Mouse (Mus musculus): ENCODE measurements around the gene Shisa5. TPM values are rescaled to one million over a fixed set of nuclear protein-coding genes. Genes with fewer than 3 reads are reported as not detected.
A peak's percentile ranks its signal among the peaks of the same experiment; 100 is the strongest.

The Shisa5 gene
- polyA plus RNA-seq, 1 experiment, result 48.3 TPM

- no peak for TF ChIP-seq EP300 (IDR thresholded peaks at IDR 0.05; ENCODE audit: insufficient read depth, low read depth, low read length)
- TF ChIP-seq CTCF (IDR thresholded peaks at IDR 0.05; ENCODE audit: low read depth, low read length), result no peak
- no peak for TF ChIP-seq POLR2A (IDR thresholded peaks at IDR 0.05; ENCODE audit: insufficient read depth, low read length)
- no peak overlapping the region for H3K27ac ChIP-seq (ENCODE audit: insufficient read depth, low read length)
- H3K9ac ChIP-seq (ENCODE audit: low read depth, poor library complexity, severe bottlenecking), result no peak overlapping the region
- H3K4me1 ChIP-seq (ENCODE audit: control insufficient read depth, insufficient read depth, low read length), result peaks cover under 1% of the 10 kb centered on the region
- no peak overlapping the region for H3K4me3 ChIP-seq (ENCODE audit: low read depth, low read length)
- H3K9me3 ChIP-seq (replicated peaks; ENCODE audit: control insufficient read depth, insufficient read depth, low read length, poor library complexity, severe bottlenecking), result no peaks in the 10 kb centered on the region
- H3K27me3 ChIP-seq (ENCODE audit: control insufficient read depth, insufficient read depth, low read length, poor library complexity, severe bottlenecking), result no peaks in the 10 kb centered on the region
- no peaks in the 10 kb centered on the region for H3K36me3 ChIP-seq (ENCODE audit: control insufficient read depth, insufficient read depth, low read length, poor library complexity, severe bottlenecking)
These were observed 45.6 kb upstream of the Shisa5 start for GRCm38 (mm10) chr9:108992620-108993361.

GRCm38 (mm10) chr9:108996411-108996810, 42.0 kb upstream of the Shisa5 start:
- Histone ChIP-seq H3K27me3 (ENCODE audit: control insufficient read depth, insufficient read depth, low read length, poor library complexity, severe bottlenecking) (no peaks in the 10 kb centered on the region), H3K4me1 (ENCODE audit: control insufficient read depth, insufficient read depth, low read length) (no peaks in the 10 kb centered on the region), H3K36me3 (ENCODE audit: control insufficient read depth, insufficient read depth, low read length, poor library complexity, severe bottlenecking) (no peaks in the 10 kb centered on the region), H3K4me3 (ENCODE audit: low read depth, low read length) (no peak overlapping the region), H3K9me3 (replicated peaks; ENCODE audit: control insufficient read depth, insufficient read depth, low read length, poor library complexity, severe bottlenecking) (no peaks in the 10 kb centered on the region), H3K27ac (ENCODE audit: insufficient read depth, low read length) (no peak overlapping the region), H3K9ac (ENCODE audit: low read depth, poor library complexity, severe bottlenecking) (no peak overlapping the region)
- TF ChIP-seq CTCF (IDR thresholded peaks at IDR 0.05; ENCODE audit: low read depth, low read length), result no peak
- TF ChIP-seq POLR2A (IDR thresholded peaks at IDR 0.05; ENCODE audit: insufficient read depth, low read length), result no peak
- TF ChIP-seq EP300 (IDR thresholded peaks at IDR 0.05; ENCODE audit: insufficient read depth, low read depth, low read length), result no peak

DNA sequence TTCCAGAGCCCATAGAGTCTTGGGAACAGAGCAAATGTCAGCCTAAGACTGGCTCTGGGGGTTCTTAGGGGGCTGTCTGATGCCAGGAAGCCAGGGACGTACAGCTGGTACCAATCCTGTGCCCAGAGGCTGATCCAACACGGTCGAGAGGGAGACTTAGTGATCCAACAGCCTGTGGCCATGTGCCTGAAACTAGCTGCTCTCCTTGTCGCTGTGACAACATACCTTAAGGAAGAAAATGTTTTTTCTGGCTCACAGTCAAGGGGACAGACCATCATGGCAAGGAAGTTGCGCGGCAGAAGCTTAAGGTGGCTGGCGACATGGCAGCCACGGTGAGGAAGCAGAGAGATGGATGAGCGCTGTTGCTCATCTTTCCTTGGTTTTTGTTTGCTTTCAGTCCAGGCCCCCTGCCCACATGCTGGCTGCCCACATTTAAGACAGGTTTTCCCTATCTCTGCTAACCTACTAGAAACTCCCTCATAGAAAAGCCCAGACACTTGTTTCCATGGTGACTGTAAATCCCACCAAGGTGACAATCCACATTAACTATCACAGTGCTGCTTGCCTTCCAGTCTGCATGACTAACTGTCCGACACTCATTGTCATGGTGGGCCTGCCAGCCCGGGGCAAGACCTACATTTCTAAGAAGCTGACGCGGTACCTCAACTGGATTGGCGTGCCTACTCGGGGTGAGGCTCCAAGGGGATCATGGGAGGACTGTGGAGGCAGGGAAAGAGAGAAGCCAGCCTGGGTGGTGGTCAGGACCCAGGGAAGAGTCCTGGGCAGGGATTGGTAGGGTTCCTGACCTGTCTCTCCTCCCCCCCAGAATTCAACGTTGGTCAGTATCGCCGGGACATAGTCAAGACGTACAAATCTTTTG, 39.8 kb upstream of the Shisa5 start:
- TF ChIP-seq POLR2A (IDR thresholded peaks at IDR 0.05; ENCODE audit: insufficient read depth, low read length) (no peak), EP300 (IDR thresholded peaks at IDR 0.05; ENCODE audit: insufficient read depth, low read depth, low read length) (no peak), CTCF (IDR thresholded peaks at IDR 0.05; ENCODE audit: low read depth, low read length) (no peak)
- Histone ChIP-seq H3K4me3 (ENCODE audit: low read depth, low read length) (no peak overlapping the region), H3K4me1 (ENCODE audit: control insufficient read depth, insufficient read depth, low read length) (no peaks in the 10 kb centered on the region), H3K36me3 (ENCODE audit: control insufficient read depth, insufficient read depth, low read length, poor library complexity, severe bottlenecking) (no peaks in the 10 kb centered on the region), H3K9ac (ENCODE audit: low read depth, poor library complexity, severe bottlenecking) (no peak overlapping the region), H3K9me3 (replicated peaks; ENCODE audit: control insufficient read depth, insufficient read depth, low read length, poor library complexity, severe bottlenecking) (no peaks in the 10 kb centered on the region), H3K27me3 (ENCODE audit: control insufficient read depth, insufficient read depth, low read length, poor library complexity, severe bottlenecking) (no peaks in the 10 kb centered on the region), H3K27ac (ENCODE audit: insufficient read depth, low read length) (no peak overlapping the region)

- Histone ChIP-seq H3K27ac (ENCODE audit: insufficient read depth, low read length) (no peak overlapping the region), H3K9ac (ENCODE audit: low read depth, poor library complexity, severe bottlenecking) (no peak overlapping the region), H3K4me1 (ENCODE audit: control insufficient read depth, insufficient read depth, low read length) (no peaks in the 10 kb centered on the region), H3K36me3 (ENCODE audit: control insufficient read depth, insufficient read depth, low read length, poor library complexity, severe bottlenecking) (no peaks in the 10 kb centered on the region), H3K9me3 (replicated peaks; ENCODE audit: control insufficient read depth, insufficient read depth, low read length, poor library complexity, severe bottlenecking) (no peaks in the 10 kb centered on the region), H3K27me3 (ENCODE audit: control insufficient read depth, insufficient read depth, low read length, poor library complexity, severe bottlenecking) (no peaks in the 10 kb centered on the region), H3K4me3 (ENCODE audit: low read depth, low read length) (no peak overlapping the region)
- TF ChIP-seq CTCF (IDR thresholded peaks at IDR 0.05; ENCODE audit: low read depth, low read length), result no peak
- no peak for TF ChIP-seq EP300 (IDR thresholded peaks at IDR 0.05; ENCODE audit: insufficient read depth, low read depth, low read length)
- TF ChIP-seq POLR2A (IDR thresholded peaks at IDR 0.05; ENCODE audit: insufficient read depth, low read length), result no peak
These were observed 39.2 kb upstream of the Shisa5 start for GRCm38 (mm10) chr9:108999167-108999526.

DNA sequence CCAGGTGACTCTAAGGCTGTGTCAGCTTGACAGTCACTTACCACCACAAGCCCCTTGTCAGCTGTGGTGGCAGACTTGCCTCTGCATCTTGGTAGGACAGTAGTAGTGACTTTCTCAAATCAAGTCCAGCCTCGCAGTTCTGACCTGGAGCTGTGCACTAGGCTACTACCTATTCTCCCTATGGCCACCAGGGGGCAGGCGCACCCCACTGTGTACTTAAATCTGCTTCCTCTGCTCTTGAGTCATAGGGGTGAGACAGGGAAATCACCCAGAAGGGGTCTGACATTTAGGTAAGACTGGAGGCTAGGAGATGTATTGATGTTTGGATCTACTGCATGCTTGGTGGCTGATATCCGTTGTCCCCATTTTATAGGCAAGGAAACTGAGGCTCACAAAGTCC, 37.6 kb upstream of the Shisa5 start:
- no peak overlapping the region for H3K9ac ChIP-seq (ENCODE audit: low read depth, poor library complexity, severe bottlenecking)
- no peaks in the 10 kb centered on the region for H3K4me1 ChIP-seq (ENCODE audit: control insufficient read depth, insufficient read depth, low read length)
- no peak overlapping the region for H3K4me3 ChIP-seq (ENCODE audit: low read depth, low read length)
- no peaks in the 10 kb centered on the region for H3K27me3 ChIP-seq (ENCODE audit: control insufficient read depth, insufficient read depth, low read length, poor library complexity, severe bottlenecking)
- H3K27ac ChIP-seq (ENCODE audit: insufficient read depth, low read length), result no peak overlapping the region
- no peaks in the 10 kb centered on the region for H3K36me3 ChIP-seq (ENCODE audit: control insufficient read depth, insufficient read depth, low read length, poor library complexity, severe bottlenecking)
- H3K9me3 ChIP-seq (replicated peaks; ENCODE audit: control insufficient read depth, insufficient read depth, low read length, poor library complexity, severe bottlenecking), result no peaks in the 10 kb centered on the region
- TF ChIP-seq POLR2A (IDR thresholded peaks at IDR 0.05; ENCODE audit: insufficient read depth, low read length), result no peak
- TF ChIP-seq CTCF (IDR thresholded peaks at IDR 0.05; ENCODE audit: low read depth, low read length), result peak; percentile 98
- no peak for TF ChIP-seq EP300 (IDR thresholded peaks at IDR 0.05; ENCODE audit: insufficient read depth, low read depth, low read length)

DNA sequence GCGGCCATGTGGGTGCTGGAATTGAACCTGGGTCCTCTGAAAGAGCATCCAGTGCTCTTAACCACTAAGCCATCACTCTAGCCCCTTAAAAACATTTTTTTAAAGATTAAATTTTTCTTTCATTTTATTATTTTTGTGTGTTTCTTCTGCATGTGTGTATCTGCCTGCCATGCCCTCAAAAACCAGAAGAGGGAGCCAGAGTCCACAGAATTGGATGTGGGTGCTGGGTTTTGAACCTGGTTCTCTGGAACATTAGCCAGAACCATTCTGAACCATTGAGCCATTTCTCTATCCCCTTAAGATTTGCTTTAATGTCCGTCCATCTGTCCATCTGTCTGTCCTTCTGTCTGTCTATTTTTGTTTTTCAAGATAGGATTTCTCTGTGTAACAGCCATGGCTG, 35.2 kb upstream of the Shisa5 start:
- H3K9me3 ChIP-seq (replicated peaks; ENCODE audit: control insufficient read depth, insufficient read depth, low read length, poor library complexity, severe bottlenecking), result no peaks in the 10 kb centered on the region
- no peak overlapping the region for H3K9ac ChIP-seq (ENCODE audit: low read depth, poor library complexity, severe bottlenecking)
- no peak overlapping the region for H3K4me3 ChIP-seq (ENCODE audit: low read depth, low read length)
- H3K36me3 ChIP-seq (ENCODE audit: control insufficient read depth, insufficient read depth, low read length, poor library complexity, severe bottlenecking), result no peaks in the 10 kb centered on the region
- TF ChIP-seq CTCF (IDR thresholded peaks at IDR 0.05; ENCODE audit: low read depth, low read length) (peak; percentile 37), EP300 (IDR thresholded peaks at IDR 0.05; ENCODE audit: insufficient read depth, low read depth, low read length) (no peak), POLR2A (IDR thresholded peaks at IDR 0.05; ENCODE audit: insufficient read depth, low read length) (no peak)
- H3K27me3 ChIP-seq (ENCODE audit: control insufficient read depth, insufficient read depth, low read length, poor library complexity, severe bottlenecking), result no peaks in the 10 kb centered on the region
- no peak overlapping the region for H3K27ac ChIP-seq (ENCODE audit: insufficient read depth, low read length)
- H3K4me1 ChIP-seq (ENCODE audit: control insufficient read depth, insufficient read depth, low read length), result no peaks in the 10 kb centered on the region

All from ES-Bruce4 (cell line).